Comparison of ENCODE assay signal across 9 mouse cellular contexts in the genomic region with DNA sequence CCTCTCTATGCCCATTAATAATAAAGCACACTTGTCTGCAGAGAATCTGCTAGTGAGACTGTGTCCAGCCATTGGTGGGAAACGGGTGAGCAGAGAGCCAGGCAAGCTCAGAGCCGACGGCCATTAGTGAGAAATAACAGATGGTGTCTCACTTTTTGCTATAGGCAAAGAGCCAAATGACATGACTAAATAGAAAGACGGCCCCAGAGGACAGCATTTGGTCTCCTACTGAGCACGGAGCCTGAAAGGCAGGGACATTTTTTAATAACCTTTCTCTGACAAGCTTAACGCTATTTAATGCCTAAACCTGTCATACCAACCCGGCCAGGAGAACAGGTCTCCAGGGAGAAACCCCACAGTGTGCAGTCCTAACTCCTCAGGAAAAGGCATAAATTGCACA. TPM values are rescaled to one million over a fixed set of nuclear protein-coding genes. Genes with fewer than 3 reads are reported as not detected.
DNase-seq lines count a peak whose midpoint lies in the region; ATAC-seq lines count a peak whose summit lies in the region.
"Had no signal": no experiment of that assay in that cellular context is flagged by ENCODE, and none has a peak within 500 bp of the region (broad histone marks: within the 10 kb centered on the region; RNA-seq: fewer than 3 reads in every experiment).

No protein-coding gene starts in this region.

- H3K36me3 ChIP-seq in limb, embryonic 12.5 days = no peaks in the 10 kb centered on the region
- H3K36me3 ChIP-seq in liver, embryonic 12.5 days = no peaks in the 10 kb centered on the region
- H3K36me3 ChIP-seq: heart, embryonic 13.5 days had no signal

- peaks cover 18% of the 10 kb centered on the region for H3K4me1 ChIP-seq in limb, embryonic 12.5 days (replicated peaks)
- H3K4me1 ChIP-seq in liver, embryonic 12.5 days = no peaks in the 10 kb centered on the region
- H3K4me1 ChIP-seq: heart, embryonic 13.5 days had no signal

- no peaks in the 10 kb centered on the region for H3K9me3 ChIP-seq in limb, embryonic 12.5 days
- no peaks in the 10 kb centered on the region for H3K9me3 ChIP-seq in liver, embryonic 12.5 days (replicated peaks)
- H3K9me3 ChIP-seq: heart, embryonic 13.5 days had no signal

- ATAC-seq in limb, embryonic 12.5 days (ENCODE audit: insufficient number of reproducible peaks, insufficient read depth, low FRiP score, low TSS enrichment, low read depth) = peak; percentile 86
- ATAC-seq in liver, embryonic 12.5 days = no peak

- H3K4me3 ChIP-seq in limb, embryonic 12.5 days (replicated peaks) = no peak overlapping the region
- no peak overlapping the region for H3K4me3 ChIP-seq in liver, embryonic 12.5 days
- H3K4me3 ChIP-seq: heart, embryonic 13.5 days had no signal

- no peak overlapping the region for H3K4me2 ChIP-seq in limb, embryonic 12.5 days
- no peak overlapping the region for H3K4me2 ChIP-seq in liver, embryonic 12.5 days
- H3K4me2 ChIP-seq: heart, embryonic 13.5 days had no signal

- DNase-seq in embryo, embryonic 10 days (ENCODE audit: low spot score) = peak; percentile 19
- no peak for DNase-seq in embryo, embryonic 9.5 days (ENCODE audit: extremely low spot score)
- peak; percentile 48 for DNase-seq in 3T3-L1 (ENCODE audit: low read depth, low spot score)
- peak; percentile 58 for DNase-seq in embryo, embryonic 11 days
- no peak for DNase-seq in yolk sac, embryonic 10.5 days (ENCODE audit: low spot score)
- DNase-seq in left cerebral cortex, adult 18-20 months (ENCODE audit: low spot score in 2 of 2) = no peak

- no peak overlapping the region for H3K9ac ChIP-seq in limb, embryonic 12.5 days (replicated peaks)
- no peak overlapping the region for H3K9ac ChIP-seq in liver, embryonic 12.5 days
- H3K9ac ChIP-seq: heart, embryonic 13.5 days had no signal

- H3K27ac ChIP-seq in limb, embryonic 12.5 days = peak overlapping the region; percentile 70
- H3K27ac ChIP-seq in liver, embryonic 12.5 days = no peak overlapping the region
- H3K27ac ChIP-seq: heart, embryonic 13.5 days had no signal

- H3K27me3 ChIP-seq in limb, embryonic 12.5 days = no peaks in the 10 kb centered on the region
- H3K27me3 ChIP-seq in liver, embryonic 12.5 days (replicated peaks) = no peaks in the 10 kb centered on the region
- H3K27me3 ChIP-seq: heart, embryonic 13.5 days had no signal

- WGBS in limb, embryonic 12.5 days = 4% methylated on average over 7 of the region's 7 CpGs
- WGBS in liver, embryonic 12.5 days (ENCODE audit: insufficient replicate concordance) = 69% methylated on average over 7 of the region's 7 CpGs

RNA-seq across cellular contexts. Expression of gene Gas2, which starts 29.9 kb away (rescaled TPM):
- 176 and 179 TPM in 2 replicates for polyA plus RNA-seq in limb, embryonic 12.5 days (2016; fragmentation: Nextera tagmentation; extraction: Ambion mirVana)
- 7.1 and 9.0 TPM in 2 replicates for polyA plus RNA-seq in liver, embryonic 12.5 days (2016; fragmentation: Nextera tagmentation; extraction: Ambion mirVana)
- total RNA-seq in left cerebral cortex, adult 18-20 months (2021) = 10 to 100 TPM; 42.7 to 48.0 TPM

RNA-seq across cellular contexts. Expression of gene Fancf, which starts 30.1 kb away (rescaled TPM):
- polyA plus RNA-seq in limb, embryonic 12.5 days (2016; fragmentation: Nextera tagmentation; extraction: Ambion mirVana) = 27.0 and 27.2 TPM in 2 replicates
- 14.6 and 15.2 TPM in 2 replicates for polyA plus RNA-seq in liver, embryonic 12.5 days (2016; fragmentation: Nextera tagmentation; extraction: Ambion mirVana)
- 1 to 10 TPM; 4.2 to 5.3 TPM for total RNA-seq in left cerebral cortex, adult 18-20 months (2021)

Comparison
In these comparisons a context has a peak if more than half of its experiments do, and no peak if none do; other contexts are left out.
1. DNase-seq: peak in embryo, embryonic 10 days (single experiment), 3T3-L1 (single experiment) and embryo, embryonic 11 days (single experiment); none in embryo, embryonic 9.5 days (single experiment), yolk sac, embryonic 10.5 days (single experiment) and left cerebral cortex, adult 18-20 months (0 of 2).
2. RNA of gene Gas2, which starts 29.9 kb away (polyA plus RNA-seq): 176 to 179 TPM in limb, embryonic 12.5 days; 7.1 to 9.0 TPM in liver, embryonic 12.5 days; every median in the first group is over 10 times any median in the second.